Mouse (Mus musculus) CH12.LX (cell line): ENCODE results near the gene Cep63.

Experiments
- CTCF ChIP-seq, 2 experiments: IDR thresholded peaks in 1 of 2; conservative IDR thresholded peaks in 1 of 2; 2 replicates each; pipeline ENCODE4 v1.5.1; 2011 to 2012; ENCODE audit warnings: low read depth in 2 of 2, low read length in 2 of 2, improper control_type of control experiment in 1 of 2, inconsistent platforms in 1 of 2, mild to moderate bottlenecking in 1 of 2, moderate library complexity in 1 of 2
- GABPA ChIP-seq: IDR thresholded peaks from 2 replicates; pipeline ENCODE4 v1.6.1; 2012; ENCODE audit warnings: low read depth, low read length, improper control_type of control experiment, inconsistent platforms; ENCODE audit not compliant: insufficient replicate concordance
- JUND ChIP-seq: conservative IDR thresholded peaks from 2 replicates; pipeline ENCODE4 v1.6.1; 2011; ENCODE audit warnings: low read depth, low read length, improper control_type of control experiment
- MAFK ChIP-seq: IDR thresholded peaks from 2 replicates; pipeline ENCODE4 v1.6.1; 2011; ENCODE audit warnings: low read length, improper control_type of control experiment; ENCODE audit not compliant: insufficient replicate concordance
- MAX ChIP-seq: IDR thresholded peaks from 2 replicates; pipeline ENCODE4 v1.6.1; 2011; ENCODE audit warnings: low read length, improper control_type of control experiment
- MEF2A ChIP-seq: IDR thresholded peaks from 2 replicates; pipeline ENCODE4 v1.6.1; 2014; ENCODE audit warnings: low read depth, mild to moderate bottlenecking, inconsistent platforms, low read length, improper control_type of control experiment, borderline replicate concordance
- POLR2A ChIP-seq: IDR thresholded peaks from 2 replicates; pipeline ENCODE4 v1.6.1; 2011; ENCODE audit warnings: low read depth, mild to moderate bottlenecking, improper control_type of control experiment, low read length
- SIN3A ChIP-seq: IDR thresholded peaks from 2 replicates; pipeline ENCODE4 v1.6.1; 2012; ENCODE audit warnings: low read length, improper control_type of control experiment, inconsistent platforms
- SMC3 ChIP-seq: IDR thresholded peaks from 2 replicates; pipeline ENCODE4 v1.6.1; 2011; ENCODE audit warnings: low read depth, low read length, improper control_type of control experiment
- TCF12 ChIP-seq: IDR thresholded peaks from 2 replicates; pipeline ENCODE4 v1.6.1; 2014; ENCODE audit warnings: low read depth, mild to moderate bottlenecking, inconsistent platforms, low read length, improper control_type of control experiment
- USF1 ChIP-seq: IDR thresholded peaks from 2 replicates; pipeline ENCODE4 v1.6.1; 2014; ENCODE audit warnings: low read depth, mild to moderate bottlenecking, inconsistent platforms, low read length, improper control_type of control experiment

- no peak for TF ChIP-seq CTCF (conservative IDR thresholded peaks at IDR 0.05 in 1 of 2, IDR thresholded peaks at IDR 0.05 in 1 of 2; ENCODE audit: low read depth in 2 of 2, low read length in 2 of 2)
- TF ChIP-seq MAFK: no peak
- TF ChIP-seq MAX: no peak
- TF ChIP-seq SMC3: no peak
- TF ChIP-seq POLR2A: no peak
- TF ChIP-seq GABPA: no peak
- TF ChIP-seq USF1: no peak
- no peak for TF ChIP-seq SIN3A
- TF ChIP-seq TCF12: no peak
- no peak for TF ChIP-seq MEF2A
- no peak for TF ChIP-seq JUND
Observed at GRCm38 (mm10) chr9:102632173-102632572, 5.8 kb upstream of the Cep63 start.
